Mouse (Mus musculus): ENCODE data around the gene Prkn. TPM values are rescaled to one million over a fixed set of nuclear protein-coding genes. Genes with fewer than 3 reads are reported as not detected.

Prkn gene
- total RNA-seq, 1 experiment: 1.7 TPM

DNA sequence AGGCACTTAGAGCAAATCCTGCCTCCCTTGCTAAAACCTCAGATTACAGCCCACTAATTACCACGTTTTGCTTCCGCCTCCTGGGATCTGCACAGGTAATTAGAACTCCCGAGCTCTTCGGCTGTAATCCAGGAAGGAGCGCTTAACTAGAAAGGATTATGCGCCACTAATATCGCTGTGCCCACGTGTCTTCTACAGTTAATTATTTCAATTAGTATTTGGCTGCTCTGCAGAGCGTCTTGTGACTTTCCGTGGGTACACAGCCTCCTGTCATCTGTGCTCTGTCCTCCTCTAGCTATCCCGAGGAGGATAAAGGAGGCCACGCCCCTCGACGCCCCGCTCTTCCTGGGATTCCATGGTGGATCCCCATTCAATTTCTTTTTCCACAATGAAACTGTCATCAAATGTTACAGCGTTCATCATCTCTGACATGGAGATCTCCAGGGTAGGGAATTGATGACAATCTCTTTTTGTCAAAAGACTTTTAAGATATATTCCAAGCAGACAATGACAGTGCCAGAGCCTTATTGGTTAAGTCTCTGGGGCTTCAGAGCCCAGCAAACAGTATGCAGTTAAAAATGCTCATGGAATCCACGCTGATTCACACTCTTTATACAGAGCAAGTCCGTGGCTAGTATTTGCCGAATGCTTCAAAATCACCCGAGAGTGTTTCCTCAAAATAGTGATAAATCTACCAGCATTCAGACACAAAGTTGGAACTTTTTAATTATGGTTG lies 824.6 kb downstream of the Prkn start:
- DNase-seq (ENCODE audit: low read depth, low spot score): no peak
- TF ChIP-seq ZC3H11A (IDR thresholded peaks at IDR 0.05; ENCODE audit: borderline replicate concordance, low read depth, low read length) (no peak), MAFK (IDR thresholded peaks at IDR 0.05; ENCODE audit: insufficient read depth, low read depth, low read length) (no peak), ZNF384 (IDR thresholded peaks at IDR 0.05; ENCODE audit: low read depth, low read length) (no peak), CHD2 (IDR thresholded peaks at IDR 0.05; ENCODE audit: low read depth, low read length) (no peak), HCFC1 (IDR thresholded peaks at IDR 0.05; ENCODE audit: borderline replicate concordance, insufficient read depth, low read length) (no peak)
- no peak overlapping the region for H3K4me3 ChIP-seq (ENCODE audit: insufficient read depth in 1 of 2, low read depth in 1 of 2, low read length in 2 of 2, poor library complexity in 1 of 2, severe bottlenecking in 1 of 2)

GRCm38 (mm10) chr17:11679716-11680115 lies 839.5 kb downstream of the Prkn start:
- in situ Hi-C loops (cut with MboI; ENCODE audit: low sequenced_read_pairs in 2 of 2, unreplicated experiment in 2 of 2): no loop called here
- Histone ChIP-seq H3K9ac (ENCODE audit: insufficient read depth, low read depth, low read length, poor library complexity, severe bottlenecking) (no peak overlapping the region), H3K4me3 (ENCODE audit: insufficient read depth in 1 of 2, low read depth in 1 of 2, low read length in 2 of 2, poor library complexity in 1 of 2, severe bottlenecking in 1 of 2) (no peak overlapping the region), H3K9me3 (ENCODE audit: control insufficient read depth, insufficient read depth, low read depth, low read length) (no peaks in the 10 kb centered on the region), H3K36me3 (ENCODE audit: control insufficient read depth, insufficient read depth, low read length, poor library complexity, severe bottlenecking) (no peaks in the 10 kb centered on the region), H3K4me1 (ENCODE audit: control insufficient read depth in 2 of 2, insufficient read depth in 2 of 2, low read length in 2 of 2, poor library complexity in 1 of 2) (no peaks in the 10 kb centered on the region), H3K27ac (ENCODE audit: insufficient read depth, low read depth, low read length, poor library complexity, severe bottlenecking) (no peak overlapping the region)
- no peak for DNase-seq (ENCODE audit: low read depth, low spot score)
- TF ChIP-seq ZNF384 (IDR thresholded peaks at IDR 0.05; ENCODE audit: low read depth, low read length): no peak
- no peak for TF ChIP-seq CHD2 (IDR thresholded peaks at IDR 0.05; ENCODE audit: low read depth, low read length)
- TF ChIP-seq MAFK (IDR thresholded peaks at IDR 0.05; ENCODE audit: insufficient read depth, low read depth, low read length): no peak
- no peak for TF ChIP-seq HCFC1 (IDR thresholded peaks at IDR 0.05; ENCODE audit: borderline replicate concordance, insufficient read depth, low read length)
- TF ChIP-seq ZC3H11A (IDR thresholded peaks at IDR 0.05; ENCODE audit: borderline replicate concordance, low read depth, low read length): no peak

More for the DNA sequence above, 824.6 kb downstream of the Prkn start:
- no peak overlapping the region for H3K27ac ChIP-seq (ENCODE audit: insufficient read depth, low read depth, low read length, poor library complexity, severe bottlenecking)
- H3K36me3 ChIP-seq (ENCODE audit: control insufficient read depth, insufficient read depth, low read length, poor library complexity, severe bottlenecking): no peaks in the 10 kb centered on the region
- H3K4me1 ChIP-seq (ENCODE audit: control insufficient read depth in 2 of 2, insufficient read depth in 2 of 2, low read length in 2 of 2, poor library complexity in 1 of 2): peaks cover 0 to 3% of the 10 kb centered on the region in 2 experiments; a peak in 1 of 4 replicates
- H3K9me3 ChIP-seq (ENCODE audit: control insufficient read depth, insufficient read depth, low read depth, low read length): no peaks in the 10 kb centered on the region
- no peak overlapping the region for H3K9ac ChIP-seq (ENCODE audit: insufficient read depth, low read depth, low read length, poor library complexity, severe bottlenecking)
- in situ Hi-C loops (cut with MboI; ENCODE audit: low sequenced_read_pairs in 2 of 2, unreplicated experiment in 2 of 2): no loop called here

DNA sequence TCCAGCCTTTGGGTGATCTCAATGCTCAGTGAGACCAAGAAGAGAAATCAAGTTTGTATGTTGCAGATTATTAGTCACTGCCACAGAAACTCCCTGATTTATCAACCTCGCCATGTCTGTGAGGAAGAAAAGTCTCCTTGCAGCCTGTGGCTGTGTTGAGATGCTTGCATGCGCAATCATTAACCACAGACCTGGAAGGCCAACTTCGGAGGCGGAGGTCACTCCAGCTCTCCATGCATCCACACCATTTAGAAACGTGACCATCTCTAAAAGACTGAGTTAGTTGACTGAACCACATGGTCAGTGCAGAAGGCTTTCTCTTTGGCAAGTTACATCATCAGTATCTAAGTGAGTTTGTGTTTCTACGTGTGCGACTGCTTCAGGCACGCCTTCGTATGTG lies 840.3 kb downstream of the Prkn start:
- H3K36me3 ChIP-seq (ENCODE audit: control insufficient read depth, insufficient read depth, low read length, poor library complexity, severe bottlenecking): no peaks in the 10 kb centered on the region
- in situ Hi-C loops (cut with MboI; ENCODE audit: low sequenced_read_pairs in 2 of 2, unreplicated experiment in 2 of 2): no loop called here
- no peak overlapping the region for H3K9ac ChIP-seq (ENCODE audit: insufficient read depth, low read depth, low read length, poor library complexity, severe bottlenecking)
- H3K4me1 ChIP-seq (ENCODE audit: control insufficient read depth in 2 of 2, insufficient read depth in 2 of 2, low read length in 2 of 2, poor library complexity in 1 of 2): no peaks in the 10 kb centered on the region
- no peak overlapping the region for H3K4me3 ChIP-seq (ENCODE audit: insufficient read depth in 1 of 2, low read depth in 1 of 2, low read length in 2 of 2, poor library complexity in 1 of 2, severe bottlenecking in 1 of 2)
- H3K9me3 ChIP-seq (ENCODE audit: control insufficient read depth, insufficient read depth, low read depth, low read length): no peaks in the 10 kb centered on the region
- no peak overlapping the region for H3K27ac ChIP-seq (ENCODE audit: insufficient read depth, low read depth, low read length, poor library complexity, severe bottlenecking)
- DNase-seq (ENCODE audit: low read depth, low spot score): no peak
- TF ChIP-seq HCFC1 (IDR thresholded peaks at IDR 0.05; ENCODE audit: borderline replicate concordance, insufficient read depth, low read length) (no peak), CHD2 (IDR thresholded peaks at IDR 0.05; ENCODE audit: low read depth, low read length) (no peak), ZNF384 (IDR thresholded peaks at IDR 0.05; ENCODE audit: low read depth, low read length) (no peak), ZC3H11A (IDR thresholded peaks at IDR 0.05; ENCODE audit: borderline replicate concordance, low read depth, low read length) (no peak), MAFK (IDR thresholded peaks at IDR 0.05; ENCODE audit: insufficient read depth, low read depth, low read length) (no peak)

GRCm38 (mm10) chr17:11681825-11682372 lies 841.7 kb downstream of the Prkn start:
- Histone ChIP-seq H3K27ac (ENCODE audit: insufficient read depth, low read depth, low read length, poor library complexity, severe bottlenecking) (no peak overlapping the region), H3K4me3 (ENCODE audit: insufficient read depth in 1 of 2, low read depth in 1 of 2, low read length in 2 of 2, poor library complexity in 1 of 2, severe bottlenecking in 1 of 2) (no peak overlapping the region), H3K36me3 (ENCODE audit: control insufficient read depth, insufficient read depth, low read length, poor library complexity, severe bottlenecking) (no peaks in the 10 kb centered on the region), H3K4me1 (ENCODE audit: control insufficient read depth in 2 of 2, insufficient read depth in 2 of 2, low read length in 2 of 2, poor library complexity in 1 of 2) (no peaks in the 10 kb centered on the region), H3K9ac (ENCODE audit: insufficient read depth, low read depth, low read length, poor library complexity, severe bottlenecking) (no peak overlapping the region), H3K9me3 (ENCODE audit: control insufficient read depth, insufficient read depth, low read depth, low read length) (no peaks in the 10 kb centered on the region)
- in situ Hi-C loops (cut with MboI; ENCODE audit: low sequenced_read_pairs in 2 of 2, unreplicated experiment in 2 of 2): no loop called here
- no peak for TF ChIP-seq CHD2 (IDR thresholded peaks at IDR 0.05; ENCODE audit: low read depth, low read length)
- TF ChIP-seq HCFC1 (IDR thresholded peaks at IDR 0.05; ENCODE audit: borderline replicate concordance, insufficient read depth, low read length): no peak
- TF ChIP-seq ZC3H11A (IDR thresholded peaks at IDR 0.05; ENCODE audit: borderline replicate concordance, low read depth, low read length): no peak
- no peak for TF ChIP-seq MAFK (IDR thresholded peaks at IDR 0.05; ENCODE audit: insufficient read depth, low read depth, low read length)
- TF ChIP-seq ZNF384 (IDR thresholded peaks at IDR 0.05; ENCODE audit: low read depth, low read length): no peak
- no peak for DNase-seq (ENCODE audit: low read depth, low spot score)
